Mouse (Mus musculus): Measurements from ENCODE around the gene Cdk4.

DNA sequence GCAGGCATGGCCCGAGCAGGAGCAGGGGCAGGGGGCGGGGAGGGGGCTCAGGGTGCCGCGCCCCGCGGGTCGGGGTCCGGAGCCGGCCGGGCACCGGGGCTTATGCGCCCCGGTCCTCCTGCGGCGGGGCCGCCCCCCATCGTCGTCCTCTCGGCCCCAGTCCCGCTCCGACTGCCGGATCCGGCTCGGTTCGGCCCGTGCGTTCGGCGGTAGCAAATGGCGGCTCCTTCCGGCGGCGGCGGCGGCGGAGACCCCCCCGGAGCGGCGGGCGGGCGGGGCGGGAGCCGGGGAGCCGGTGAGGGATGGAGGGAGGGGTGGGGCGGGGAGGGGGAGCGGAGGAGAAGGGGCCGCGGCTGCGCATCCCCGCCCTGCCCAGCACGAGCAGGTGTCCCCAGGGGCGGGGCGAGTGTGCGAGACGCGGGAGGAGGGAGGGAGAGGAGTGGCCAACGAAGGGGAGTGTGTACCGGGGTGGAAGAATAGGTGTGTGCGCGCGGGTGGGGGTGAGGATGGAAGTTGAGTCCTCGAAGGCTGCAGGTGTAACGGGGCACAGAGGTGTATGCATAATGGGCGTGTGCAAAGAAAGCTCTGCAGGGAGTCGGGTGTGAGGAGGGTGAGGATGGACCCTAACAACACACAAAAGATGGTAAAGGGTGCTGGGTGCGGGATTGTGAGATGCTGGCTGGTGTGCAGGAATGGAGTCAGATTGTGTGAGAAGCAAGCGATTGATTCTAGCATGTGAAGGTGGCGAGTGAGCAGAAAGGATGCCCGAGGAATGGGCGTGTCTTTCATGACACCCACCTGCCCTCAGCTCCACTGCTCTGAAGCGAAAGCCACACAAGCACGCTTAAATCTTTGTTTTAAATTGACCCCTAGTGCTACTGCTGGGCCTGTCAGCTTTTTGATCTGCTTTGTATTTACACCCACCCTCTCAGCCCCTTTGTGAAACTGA, 3.1 kb upstream of the Cdk4 start, which contains the start of gene March9:
- TF ChIP-seq CTCF (IDR thresholded peaks at IDR 0.05; ENCODE audit: low read depth) (no peak), EP300 (IDR thresholded peaks at IDR 0.05; ENCODE audit: low read depth) (no peak)
